Mouse (Mus musculus): Measurements from ENCODE around the gene Men1.

Gene Men1

GRCm38 (mm10) chr19:6388006-6388405 lies 53.2 kb downstream of the Men1 start:
- DNase-seq (ENCODE audit: extremely low read depth, low read depth, low spot score) = no peak

GRCm38 (mm10) chr19:6389803-6390202 lies 55.0 kb downstream of the Men1 start:
- DNase-seq (ENCODE audit: extremely low read depth, low read depth, low spot score) = no peak

DNA sequence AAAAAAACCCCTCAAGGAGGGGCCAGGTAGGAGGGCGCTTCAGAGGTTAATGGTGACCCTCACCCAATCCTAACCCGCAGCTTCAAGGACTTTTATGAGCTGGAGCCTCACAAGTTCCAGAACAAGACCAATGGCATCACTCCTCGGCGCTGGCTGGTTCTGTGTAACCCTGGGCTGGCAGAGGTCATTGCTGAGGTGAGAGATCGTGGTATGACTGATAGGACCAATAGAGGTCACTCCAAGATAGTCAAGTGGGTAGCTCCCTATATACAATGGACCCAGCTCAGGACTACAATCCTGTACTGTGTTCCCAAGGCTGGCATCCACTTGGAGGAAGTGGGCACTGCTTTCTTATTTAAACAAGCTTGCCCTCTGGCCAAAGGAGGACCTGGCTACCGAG lies 55.5 kb downstream of the Men1 start:
- no peak for DNase-seq (ENCODE audit: extremely low read depth, low read depth, low spot score)
